ENCODE assay signal across 9 mouse cellular contexts in the genomic region with DNA sequence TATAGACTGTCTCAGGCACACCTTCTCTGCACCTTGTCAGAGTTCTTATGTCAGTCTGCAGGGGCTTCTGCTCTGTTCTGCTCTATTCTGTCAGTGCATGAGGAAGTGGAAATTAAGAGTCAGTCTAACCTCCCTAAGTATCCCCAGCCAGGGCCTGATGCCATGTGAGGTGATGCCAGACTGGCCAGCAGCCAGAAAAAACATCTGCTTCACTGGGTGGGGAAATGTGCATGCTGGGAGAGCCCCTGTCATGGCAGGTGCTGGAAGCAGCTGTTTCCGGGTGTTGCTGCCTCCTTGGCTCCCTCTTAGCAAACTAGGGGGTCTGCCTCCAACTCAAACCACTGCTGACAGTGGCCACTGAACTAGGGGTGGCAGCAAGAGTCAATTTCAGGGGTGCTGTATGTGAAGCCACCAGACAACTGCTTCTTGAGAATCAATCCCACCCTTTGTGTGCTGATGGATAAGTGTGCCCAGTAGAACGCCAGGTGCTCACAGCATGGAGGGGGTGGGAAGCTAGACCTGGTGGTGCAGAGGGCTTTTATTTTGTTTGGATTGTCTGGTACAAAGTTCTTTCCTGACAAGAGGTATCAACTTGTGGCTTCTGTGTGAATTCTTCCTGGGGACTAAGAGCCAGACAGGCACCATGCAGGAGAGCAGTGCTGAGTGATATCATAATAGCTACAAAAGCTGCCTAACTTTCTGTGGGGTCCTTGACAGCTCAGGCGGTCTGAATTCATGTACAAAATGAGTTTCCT. TPM values are rescaled to one million over a fixed set of nuclear protein-coding genes. Genes with fewer than 3 reads are reported as not detected.
DNase-seq lines count a peak whose midpoint lies in the region; ATAC-seq and TF ChIP-seq lines count a peak whose summit lies in the region.
"Had no signal": no experiment of that assay in that cellular context is flagged by ENCODE, and none has a peak within 500 bp of the region (broad histone marks: within the 10 kb centered on the region; RNA-seq: fewer than 3 reads in every experiment).

No protein-coding gene starts in this region.

- H3K4me3 ChIP-seq in heart, embryonic 11.5 days (ENCODE audit: low read depth, low read length), result no peak overlapping the region
- no peak overlapping the region for H3K4me3 ChIP-seq in lung, embryonic 14.5 days (ENCODE audit: low read depth, low read length)

- no peak for TF ChIP-seq CTCF in lung, embryonic 14.5 days (IDR thresholded peaks at IDR 0.05; ENCODE audit: low read depth)

- WGBS in heart, embryonic 11.5 days (ENCODE audit: insufficient replicate concordance), result 52% methylated on average over 3 of the region's 3 CpGs
- WGBS in lung, embryonic 14.5 days, result 36% methylated on average over 3 of the region's 3 CpGs

- ATAC-seq in heart, embryonic 11.5 days (replicated peaks; ENCODE audit: insufficient number of reproducible peaks, low FRiP score, low TSS enrichment), result no peak; the same call in 1 of the 2 replicates
- peak; percentile 28 for ATAC-seq in inflammation-experienced regulatory T-cells, adult 6 months
- peak; percentile 49; the same call in 1 of the 2 replicates for ATAC-seq in lung, embryonic 14.5 days (ENCODE audit: insufficient read depth)

- H3K4me2 ChIP-seq in heart, embryonic 11.5 days, result no peak overlapping the region
- no peak overlapping the region for H3K4me2 ChIP-seq in lung, embryonic 14.5 days

- H3K36me3 ChIP-seq in heart, embryonic 11.5 days (ENCODE audit: control insufficient read depth, insufficient read depth, low read length), result no peaks in the 10 kb centered on the region
- no peaks in the 10 kb centered on the region for H3K36me3 ChIP-seq in lung, embryonic 14.5 days (ENCODE audit: insufficient read depth)
- H3K36me3 ChIP-seq: G1E had no signal

- H3K4me1 ChIP-seq in heart, embryonic 11.5 days (ENCODE audit: control insufficient read depth, insufficient read depth, low read length), result no peaks in the 10 kb centered on the region
- H3K4me1 ChIP-seq in lung, embryonic 14.5 days (ENCODE audit: insufficient read depth), result no peaks in the 10 kb centered on the region

- no peaks in the 10 kb centered on the region for H3K9me3 ChIP-seq in heart, embryonic 11.5 days (replicated peaks; ENCODE audit: control insufficient read depth, low read length)
- no peaks in the 10 kb centered on the region for H3K9me3 ChIP-seq in lung, embryonic 14.5 days (ENCODE audit: low read depth, low read length)

- H3K9ac ChIP-seq in heart, embryonic 11.5 days (ENCODE audit: low read depth, low read length), result no peak overlapping the region
- H3K9ac ChIP-seq in lung, embryonic 14.5 days, result no peak overlapping the region

- DNase-seq in heart, adult 11 months, result peak; percentile 96
- peak; percentile 12 to 20 for DNase-seq in adrenal gland, adult 18-20 months (ENCODE audit: low spot score in 2 of 2)
- DNase-seq in gastrocnemius, postnatal 25 days, result peak; percentile 55
- DNase-seq in lung, embryonic 14.5 days, result peak; percentile 69
- peak; percentile 57 for DNase-seq in right cerebral cortex, postnatal 4 days
- no peak for DNase-seq in left cerebral cortex, adult 11 months (ENCODE audit: low spot score)

- no peak overlapping the region for H3K27ac ChIP-seq in heart, embryonic 11.5 days (ENCODE audit: low read depth, low read length)
- no peak overlapping the region; the same call in 1 of the 2 replicates for H3K27ac ChIP-seq in lung, embryonic 14.5 days (ENCODE audit: low read depth)

- H3K27me3 ChIP-seq in heart, embryonic 11.5 days (ENCODE audit: control insufficient read depth, insufficient read depth, low read length), result no peaks in the 10 kb centered on the region
- no peaks in the 10 kb centered on the region for H3K27me3 ChIP-seq in lung, embryonic 14.5 days (ENCODE audit: insufficient read depth, low read length)

RNA-seq across cellular contexts. Expression of gene Cmpk2, which starts 56.1 kb away (rescaled TPM):
- 9.1 and 9.3 TPM in 2 replicates for polyA plus RNA-seq in heart, embryonic 11.5 days (2014; fragmentation: Nextera tagmentation; extraction: Ambion mirVana)
- total RNA-seq in adrenal gland, adult 18-20 months (2021), result 10 to 100 TPM; 10.2 to 17.1 TPM
- 1 to 10 TPM; 1.7 to 1.9 TPM for total RNA-seq in gastrocnemius, postnatal 25 days (2021)
- 10 to 100 TPM in 1 of 3 experiments, 1 to 10 TPM in 2; 4.2 to 13.0 (median 4.4) TPM for polyA plus RNA-seq in inflammation-experienced regulatory T-cells, adult 6 months (2017; shearing (Covaris generic))
- 5.8 and 6.8 TPM in 2 replicates for polyA plus RNA-seq in lung, embryonic 14.5 days (2014; fragmentation: Nextera tagmentation; extraction: Ambion mirVana)
- polyA plus RNA-seq: G1E had no signal
